Mouse (Mus musculus) bone marrow macrophage, adult 2 months (primary cell): Measurements from ENCODE around the gene Htr2b. TPM values are rescaled to one million over a fixed set of nuclear protein-coding genes. Genes with fewer than 3 reads are reported as not detected.
A peak's percentile ranks its signal among the peaks of the same experiment; 100 is the strongest.

Experiments
- H3K27ac ChIP-seq: 2 replicates; pipeline ENCODE4 v1.5.1; 2012; ENCODE audit warnings: low read depth, low read length; ENCODE audit not compliant: insufficient read depth
- H3K4me1 ChIP-seq: 2 replicates; pipeline ENCODE4 v1.6.1; 2012; ENCODE audit warnings: low read length; ENCODE audit not compliant: control insufficient read depth, insufficient read depth
- H3K4me3 ChIP-seq: 2 replicates; pipeline ENCODE4 v1.5.1; 2012; ENCODE audit warnings: mild to moderate bottlenecking, low read length, moderate library complexity; ENCODE audit not compliant: insufficient read depth
- CTCF ChIP-seq: IDR thresholded peaks from 2 replicates; pipeline ENCODE4 v1.5.1; 2012; ENCODE audit warnings: low read depth, mild to moderate bottlenecking, low read length, moderate library complexity
- POLR2A ChIP-seq: IDR thresholded peaks from 2 replicates; pipeline ENCODE4 v1.6.1; 2012; ENCODE audit warnings: mild to moderate bottlenecking, low read depth, low read length, borderline replicate concordance
- polyA plus RNA-seq: library from polyadenylated mRNA; stranded (reverse); fragments of >200 nt; gene quantifications from 2 replicates; pipeline ENCODE4 v1.2.4, GENCODE M21; 2012; ENCODE audit not compliant: missing spikeins, insufficient read depth, insufficient read length

Htr2b gene
- polyA plus RNA-seq, 1 experiment = 0.76 TPM

GRCm38 (mm10) chr1:86150929-86151328, 39.2 kb upstream of the Htr2b start:
- H3K27ac ChIP-seq = no peak overlapping the region
- no peak for TF ChIP-seq CTCF
- TF ChIP-seq POLR2A = no peak
- peaks cover 26% of the 10 kb centered on the region for H3K4me1 ChIP-seq
- no peak overlapping the region for H3K4me3 ChIP-seq

DNA sequence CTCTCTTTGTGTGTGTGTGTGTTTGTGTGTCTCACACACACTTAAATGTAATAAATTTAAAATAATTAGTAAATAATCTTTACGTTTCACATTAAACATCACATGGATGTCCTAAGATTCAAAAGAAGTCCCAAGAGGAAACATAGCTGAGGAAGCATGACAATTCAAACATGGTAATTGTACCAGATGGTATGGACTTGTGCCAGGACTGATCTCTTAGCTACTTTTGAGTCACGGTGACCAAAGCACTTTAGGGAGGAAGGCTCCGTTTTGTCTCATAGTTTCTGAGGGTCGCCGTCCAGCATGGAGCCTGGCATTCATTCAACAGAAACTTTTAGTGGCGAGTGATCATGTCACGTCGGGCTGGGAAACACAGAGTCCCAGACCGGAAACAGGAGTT, 36.4 kb upstream of the Htr2b start:
- TF ChIP-seq POLR2A (no peak), CTCF (no peak)
- H3K4me3 ChIP-seq = no peak overlapping the region
- no peak overlapping the region for H3K27ac ChIP-seq
- peaks cover 29% of the 10 kb centered on the region for H3K4me1 ChIP-seq

GRCm38 (mm10) chr1:86147557-86147956, 35.8 kb upstream of the Htr2b start:
- no peak for TF ChIP-seq POLR2A
- TF ChIP-seq CTCF = no peak
- no peak overlapping the region for H3K4me3 ChIP-seq
- peaks cover 35% of the 10 kb centered on the region for H3K4me1 ChIP-seq
- peak overlapping the region; percentile 8; the same call in 1 of the 2 replicates for H3K27ac ChIP-seq

DNA sequence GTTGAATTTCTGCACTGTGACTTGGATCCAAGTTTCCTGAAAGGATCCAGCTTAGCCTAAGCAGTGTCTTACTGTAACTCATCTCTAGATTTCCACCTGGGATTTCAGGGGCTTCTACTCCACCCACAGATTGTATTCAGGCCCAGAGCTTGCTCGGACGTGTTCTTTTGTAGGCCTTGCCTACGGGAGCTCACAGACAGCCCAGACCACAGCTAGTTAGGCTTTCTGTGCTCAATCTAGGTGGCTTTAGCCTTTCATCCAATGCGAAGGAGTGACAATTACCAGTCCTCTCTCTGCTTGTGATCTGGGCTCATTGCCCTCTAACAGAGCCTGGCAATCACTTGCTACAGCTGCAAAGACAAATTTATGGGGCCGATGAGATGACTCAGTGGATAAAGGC, 34.5 kb upstream of the Htr2b start:
- peaks cover 39% of the 10 kb centered on the region for H3K4me1 ChIP-seq
- H3K4me3 ChIP-seq = no peak overlapping the region
- no peak for TF ChIP-seq CTCF
- TF ChIP-seq POLR2A = no peak
- no peak overlapping the region for H3K27ac ChIP-seq

- H3K4me1 ChIP-seq = peaks cover 39% of the 10 kb centered on the region
- TF ChIP-seq POLR2A = no peak
- H3K4me3 ChIP-seq = no peak overlapping the region
- no peak overlapping the region for H3K27ac ChIP-seq
Measured at GRCm38 (mm10) chr1:86144001-86144944, 32.5 kb upstream of the Htr2b start.

DNA sequence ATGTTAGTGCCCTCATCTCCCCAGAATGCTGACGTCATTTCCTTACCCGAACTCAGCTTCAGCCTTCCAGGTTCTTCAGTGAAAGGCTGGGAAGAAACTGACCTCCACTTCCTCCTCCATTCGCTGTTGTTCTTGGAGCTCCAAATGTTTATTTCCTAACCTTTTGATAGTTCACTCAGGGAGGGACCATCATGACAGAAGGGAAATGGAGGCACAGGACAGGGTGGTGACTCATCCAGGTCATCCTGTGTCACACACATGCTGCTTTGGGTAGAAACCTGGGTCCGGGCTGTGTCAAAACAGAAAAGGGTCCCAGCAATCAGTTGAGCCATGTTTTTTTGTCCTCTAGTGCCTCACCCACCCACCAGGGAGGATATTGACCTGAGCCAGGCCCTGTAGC, 31.4 kb upstream of the Htr2b start:
- Histone ChIP-seq H3K4me1 (peaks cover 33% of the 10 kb centered on the region), H3K27ac (no peak overlapping the region), H3K4me3 (no peak overlapping the region)
- TF ChIP-seq POLR2A (no peak), CTCF (no peak)

- TF ChIP-seq POLR2A = no peak
- TF ChIP-seq CTCF = no peak
- peaks cover 22% of the 10 kb centered on the region for H3K4me1 ChIP-seq
- no peak overlapping the region for H3K27ac ChIP-seq
- H3K4me3 ChIP-seq = no peak overlapping the region
Measured at GRCm38 (mm10) chr1:86141081-86141480, 29.3 kb upstream of the Htr2b start.

DNA sequence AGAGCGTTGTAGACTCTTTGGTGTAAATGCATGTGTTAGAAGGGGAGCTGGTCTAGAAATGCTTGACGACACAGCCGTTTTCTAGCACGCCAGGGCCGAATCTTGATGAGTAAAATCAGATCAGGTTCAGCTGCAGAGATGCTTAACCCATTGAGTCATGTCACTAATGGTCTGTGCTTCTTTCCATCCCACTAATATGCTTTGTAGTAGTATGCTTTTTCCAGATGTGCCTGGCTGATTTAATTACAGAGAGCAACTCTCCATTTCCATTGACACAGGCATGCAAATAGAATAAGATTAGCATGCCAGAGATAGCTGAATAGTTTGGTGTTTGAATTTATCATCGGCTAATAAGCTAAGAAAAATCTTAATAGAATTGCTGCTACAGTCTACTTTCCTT, 23.5 kb upstream of the Htr2b start:
- TF ChIP-seq CTCF (no peak), POLR2A (no peak)
- Histone ChIP-seq H3K4me3 (no peak overlapping the region), H3K4me1 (no peaks in the 10 kb centered on the region), H3K27ac (no peak overlapping the region)

DNA sequence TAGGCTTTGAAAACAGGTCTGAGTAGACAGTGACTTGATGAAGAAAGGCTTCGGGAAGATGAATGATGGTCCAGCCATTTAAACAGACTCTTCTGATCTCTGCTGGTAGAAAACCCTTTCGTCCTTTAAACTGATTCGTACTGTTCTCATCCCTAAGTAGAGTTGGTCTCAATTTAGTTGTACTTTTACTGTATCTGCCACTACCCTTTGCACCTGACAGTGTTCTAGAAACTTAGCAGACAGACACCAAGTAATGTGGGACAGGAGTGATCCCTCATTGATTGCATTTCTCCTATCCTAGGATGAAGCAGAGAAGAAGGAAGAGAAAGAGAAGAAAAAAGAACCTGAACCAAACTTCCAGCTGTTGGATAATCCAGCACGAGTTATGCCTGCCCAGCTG, 21.6 kb upstream of the Htr2b start, which contains the start of gene Gm21972:
Gene Gm21972 (plus strand): TSS at position 301 of the 400 bp plus-strand sequence.
- no peak for TF ChIP-seq POLR2A
- no peak for TF ChIP-seq CTCF
- H3K4me1 ChIP-seq = no peaks in the 10 kb centered on the region
- no peak within 1 kb of the TSS for H3K4me3 ChIP-seq
- no peak within 1 kb of the TSS for H3K27ac ChIP-seq

DNA sequence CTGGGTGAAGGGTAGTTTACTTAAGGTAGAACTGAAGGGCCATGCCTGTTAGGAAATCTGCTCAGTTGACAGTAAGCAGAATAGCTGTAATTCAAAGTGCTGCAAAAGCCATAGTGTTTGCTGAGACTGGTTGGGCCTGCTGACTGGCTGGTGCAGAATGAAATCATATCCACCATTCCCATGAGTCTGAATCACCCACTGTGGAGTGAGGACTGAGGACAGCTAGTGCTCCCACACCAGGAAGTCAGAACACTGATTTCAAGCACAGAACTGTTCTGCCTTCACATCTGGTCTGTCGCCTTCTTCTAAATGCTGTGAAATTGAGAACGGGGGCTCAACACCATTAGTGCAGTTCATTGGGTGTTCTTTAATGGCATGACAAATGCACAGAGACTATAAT, 14.3 kb upstream of the Htr2b start:
- TF ChIP-seq CTCF = no peak
- no peak for TF ChIP-seq POLR2A
- Histone ChIP-seq H3K4me3 (no peak overlapping the region), H3K4me1 (peaks cover 22% of the 10 kb centered on the region), H3K27ac (peak overlapping the region; percentile 92)

DNA sequence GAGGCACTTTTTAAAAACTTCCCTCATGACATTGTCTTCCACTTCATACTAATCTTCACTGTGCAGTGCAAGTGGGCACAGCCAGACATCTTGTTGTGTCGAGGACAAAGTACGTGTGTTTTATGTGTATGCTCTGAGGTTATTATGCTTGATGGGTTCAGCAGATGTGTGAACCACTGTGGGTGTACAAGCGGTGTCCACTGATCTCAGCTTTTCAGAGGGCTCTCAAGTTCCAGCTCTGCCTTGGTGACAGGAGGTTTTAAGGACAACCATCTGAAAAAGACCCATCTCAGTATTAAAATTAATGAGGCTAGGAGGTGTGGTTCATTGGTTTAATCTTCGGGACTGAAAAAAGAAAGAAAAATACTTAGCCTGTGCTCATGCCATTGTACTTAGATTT, 7.8 kb upstream of the Htr2b start:
- Histone ChIP-seq H3K4me3 (no peak overlapping the region), H3K4me1 (peaks cover 34% of the 10 kb centered on the region), H3K27ac (peak overlapping the region; percentile 98)
- TF ChIP-seq CTCF (no peak), POLR2A (no peak)
